Mouse (Mus musculus): ENCODE data around the gene Slc25a21.

GRCm38 (mm10) chr12:57098371-57098770 is 98.9 kb downstream of the Slc25a21 start:
- no peak for TF ChIP-seq POLR2A (IDR thresholded peaks at IDR 0.05; ENCODE audit: extremely low read depth, insufficient read depth, low read length)
- TF ChIP-seq CTCF (IDR thresholded peaks at IDR 0.05; ENCODE audit: extremely low read depth, insufficient read depth, low read length): no peak
